Mouse (Mus musculus): Measurements from ENCODE around the gene Wdr63.

DNA sequence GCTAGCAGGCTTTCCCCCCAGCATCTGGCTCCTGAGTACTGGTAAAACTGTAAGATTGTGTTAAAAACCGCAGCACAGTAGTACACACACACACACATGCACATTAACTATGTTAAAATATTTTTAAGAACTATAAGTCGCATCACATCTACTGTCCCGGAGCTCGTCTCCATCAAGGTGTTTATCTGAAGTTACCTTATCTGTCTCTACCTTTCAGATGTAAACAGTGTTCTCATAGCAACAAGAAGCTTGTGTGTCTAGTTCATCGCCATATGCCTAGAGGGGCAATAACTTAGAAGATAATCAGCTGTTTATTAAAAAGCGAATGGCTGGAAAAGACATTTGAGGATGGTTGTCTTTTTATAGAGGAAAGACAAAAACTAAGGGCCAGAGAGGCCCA, 82.4 kb downstream of the Wdr63 start:
- TF ChIP-seq CTCF (IDR thresholded peaks at IDR 0.05; ENCODE audit: borderline replicate concordance, insufficient read depth, low read length) (no peak), POLR2A (IDR thresholded peaks at IDR 0.05; ENCODE audit: low read depth, low read length) (no peak)
